Mouse (Mus musculus) thymus, adult 2 months (tissue): Measurements from ENCODE around the gene Bphl. TPM values are rescaled to one million over a fixed set of nuclear protein-coding genes. Genes with fewer than 3 reads are reported as not detected.

Experiments
- DNase-seq: peaks from one replicate; pipeline ENCODE4 v3.0.0; 2021
- H3K27ac ChIP-seq: fragments of 200-500 bp; 2 replicates; pipeline ENCODE4 v1.5.1; 2012; ENCODE audit warnings: low read length, control low read depth; ENCODE audit not compliant: control insufficient read depth, insufficient read depth
- H3K27me3 ChIP-seq: fragments of 200-500 bp; 2 replicates; pipeline ENCODE4 v1.6.1; 2012; ENCODE audit warnings: mild to moderate bottlenecking, low read length, moderate library complexity, mixed read lengths; ENCODE audit not compliant: control insufficient read depth, insufficient read depth
- H3K36me3 ChIP-seq: fragments of 200-500 bp; 2 replicates; pipeline ENCODE4 v1.6.1; 2012; ENCODE audit warnings: mild to moderate bottlenecking, low read length, moderate library complexity; ENCODE audit not compliant: control insufficient read depth, insufficient read depth
- H3K4me1 ChIP-seq: fragments of 200-500 bp; replicated peaks from 2 replicates; pipeline ENCODE4 v1.6.1; 2012; ENCODE audit warnings: low read length; ENCODE audit not compliant: control insufficient read depth, insufficient read depth
- H3K4me3 ChIP-seq: fragments of 200-500 bp; 2 replicates; pipeline ENCODE4 v1.5.1; 2012; ENCODE audit warnings: mild to moderate bottlenecking, low read length, control low read depth, moderate library complexity; ENCODE audit not compliant: control insufficient read depth, insufficient read depth
- CTCF ChIP-seq: fragments of 200-500 bp; IDR thresholded peaks from 2 replicates; pipeline ENCODE4 v1.5.1; 2012; ENCODE audit warnings: mild to moderate bottlenecking, control low read depth, low read length, moderate library complexity, borderline replicate concordance; ENCODE audit not compliant: control insufficient read depth, poor library complexity, insufficient read depth; ENCODE audit errors: extremely low read depth
- POLR2A ChIP-seq: fragments of 200-500 bp; IDR thresholded peaks from 2 replicates; pipeline ENCODE4 v1.6.1; 2012; ENCODE audit warnings: mild to moderate bottlenecking, low read length, control low read depth, moderate library complexity; ENCODE audit not compliant: control insufficient read depth, poor library complexity, insufficient read depth; ENCODE audit errors: extremely low read depth
- WGBS: fragments of 180-500 bp; shearing (Covaris S2); methylation state at CpG from one replicate; pipeline ENCODE4 v1.1.7; 2018; 5-methylcytosine and 5-hydroxymethylcytosine counted together
- polyA plus RNA-seq: library from polyadenylated mRNA; depleted of rRNA; stranded (reverse); fragments of >200 nt; gene quantifications from 2 replicates; pipeline ENCODE4 v1.2.3, GENCODE M21; 2012

Bphl gene
- polyA plus RNA-seq, 1 experiment = 24.7 TPM

GRCm38 (mm10) chr13:34050479-34050878 lies 13.1 kb downstream of the Bphl start:
- WGBS = 92% methylated on average over 8 of the region's 8 CpGs
- Histone ChIP-seq H3K27me3 (no peaks in the 10 kb centered on the region; the same call in 1 of the 2 replicates), H3K36me3 (0 out of 2 replicates have a peak, but pooled peaks cover 4% of the 10 kb centered on the region), H3K4me3 (no peak overlapping the region), H3K4me1 (0 out of 2 replicates have a peak, but pooled peaks cover 5% of the 10 kb centered on the region), H3K27ac (no peak overlapping the region)
- DNase-seq = no peak
- no peak for TF ChIP-seq POLR2A
- no peak for TF ChIP-seq CTCF

GRCm38 (mm10) chr13:34051692-34052091 lies 14.3 kb downstream of the Bphl start:
- Histone ChIP-seq H3K4me1 (0 out of 2 replicates have a peak, but pooled peaks cover 3% of the 10 kb centered on the region), H3K4me3 (no peak overlapping the region), H3K36me3 (0 out of 2 replicates have a peak, but pooled peaks cover 4% of the 10 kb centered on the region), H3K27ac (no peak overlapping the region), H3K27me3 (no peaks in the 10 kb centered on the region; the same call in 1 of the 2 replicates)
- 95% methylated on average over 3 of the region's 3 CpGs for WGBS
- TF ChIP-seq POLR2A (no peak), CTCF (no peak)
- DNase-seq = no peak

- H3K36me3 ChIP-seq = 0 out of 2 replicates have a peak, but pooled peaks cover 4% of the 10 kb centered on the region
- H3K4me3 ChIP-seq = no peak overlapping the region
- no peaks in the 10 kb centered on the region; the same call in 1 of the 2 replicates for H3K27me3 ChIP-seq
- H3K4me1 ChIP-seq = 0 out of 2 replicates have a peak, but pooled peaks cover 2% of the 10 kb centered on the region
- TF ChIP-seq POLR2A = no peak
- TF ChIP-seq CTCF = no peak
- no peak overlapping the region for H3K27ac ChIP-seq
- WGBS = 84% methylated on average over 13 of the region's 13 CpGs
- DNase-seq = no peak
These were observed 16.4 kb downstream of the Bphl start for GRCm38 (mm10) chr13:34053673-34054282.

- TF ChIP-seq CTCF (no peak), POLR2A (no peak)
- Histone ChIP-seq H3K4me1 (0 out of 2 replicates have a peak, but pooled peaks cover 2% of the 10 kb centered on the region), H3K27ac (no peak overlapping the region), H3K36me3 (0 out of 2 replicates have a peak, but pooled peaks cover 4% of the 10 kb centered on the region), H3K4me3 (no peak overlapping the region), H3K27me3 (no peaks in the 10 kb centered on the region; the same call in 1 of the 2 replicates)
- no peak for DNase-seq
- 93% methylated on average over 4 of the region's 4 CpGs for WGBS
These were observed 17.0 kb downstream of the Bphl start for GRCm38 (mm10) chr13:34054391-34054790.

GRCm38 (mm10) chr13:34054983-34055382 lies 17.6 kb downstream of the Bphl start:
- no peak overlapping the region for H3K27ac ChIP-seq

GRCm38 (mm10) chr13:34057252-34057651 lies 19.9 kb downstream of the Bphl start:
- TF ChIP-seq CTCF (no peak), POLR2A (no peak)
- WGBS = 96% methylated on average over 1 of the region's 1 CpGs
- Histone ChIP-seq H3K4me1 (0 out of 2 replicates have a peak, but pooled peaks cover 2% of the 10 kb centered on the region), H3K36me3 (no peaks in the 10 kb centered on the region), H3K27me3 (no peaks in the 10 kb centered on the region), H3K27ac (no peak overlapping the region), H3K4me3 (no peak overlapping the region)
- no peak for DNase-seq

More at GRCm38 (mm10) chr13:34054983-34055382, 17.6 kb downstream of the Bphl start:
- H3K4me1 ChIP-seq = 0 out of 2 replicates have a peak, but pooled peaks cover 2% of the 10 kb centered on the region
- no peaks in the 10 kb centered on the region; the same call in 1 of the 2 replicates for H3K27me3 ChIP-seq
- no peak for DNase-seq
- 0 out of 2 replicates have a peak, but pooled peaks cover 4% of the 10 kb centered on the region for H3K36me3 ChIP-seq
- WGBS = 74% methylated on average over 3 of the region's 3 CpGs
- no peak overlapping the region for H3K4me3 ChIP-seq
- TF ChIP-seq CTCF (no peak), POLR2A (no peak)
